Mouse (Mus musculus) hindbrain, embryonic 13.5 days (tissue): Measurements from ENCODE around the gene Rpl23a. TPM values are rescaled to one million over a fixed set of nuclear protein-coding genes. Genes with fewer than 3 reads are reported as not detected.
"Not testable (repeated sequence)": the region's sequence is repeated elsewhere in the genome, so short reads cannot be mapped to it uniquely, and the experiment has no call there.

Experiments used
- ATAC-seq: fragments of 200-750 bp; cut with Nextera tagmentation; 2 replicates; pipeline ENCODE4 v1.8.0; 2017; ENCODE audit warnings: moderate TSS enrichment; ENCODE audit not compliant: low FRiP score
- H3K27ac ChIP-seq: fragments of 300-500 bp; sonication (generic); 2 replicates; pipeline ENCODE4 v1.5.1; 2015; ENCODE audit warnings: inconsistent platforms, mild to moderate bottlenecking, moderate library complexity
- H3K27me3 ChIP-seq: fragments of 300-500 bp; sonication (generic); 2 replicates; pipeline ENCODE4 v1.6.1; 2015; ENCODE audit warnings: mild to moderate bottlenecking, inconsistent platforms
- H3K36me3 ChIP-seq: fragments of 300-500 bp; sonication (generic); 2 replicates; pipeline ENCODE4 v1.6.1; 2015; ENCODE audit warnings: mild to moderate bottlenecking, inconsistent platforms
- H3K4me1 ChIP-seq: fragments of 300-500 bp; sonication (generic); replicated peaks from 2 replicates; pipeline ENCODE4 v1.6.1; 2015; ENCODE audit warnings: inconsistent platforms
- H3K4me2 ChIP-seq: fragments of 300-500 bp; sonication (generic); 2 replicates; pipeline ENCODE4 v1.6.1; 2015; ENCODE audit warnings: inconsistent platforms, mild to moderate bottlenecking, moderate library complexity
- H3K4me3 ChIP-seq: fragments of 300-500 bp; sonication (generic); 2 replicates; pipeline ENCODE4 v1.5.1; 2015; ENCODE audit warnings: mild to moderate bottlenecking, inconsistent platforms
- H3K9ac ChIP-seq: fragments of 300-500 bp; sonication (generic); 2 replicates; pipeline ENCODE4 v1.6.1; 2015; ENCODE audit warnings: mild to moderate bottlenecking, inconsistent platforms
- H3K9me3 ChIP-seq: fragments of 300-500 bp; sonication (generic); 2 replicates; pipeline ENCODE4 v1.6.1; 2016; ENCODE audit warnings: inconsistent platforms
- WGBS: fragments of 180-500 bp; shearing (Covaris S2); methylation state at CpG from one replicate; pipeline ENCODE4 v1.1.7; 2015; 5-methylcytosine and 5-hydroxymethylcytosine counted together
- polyA plus RNA-seq: library from polyadenylated mRNA; unstranded; fragments of >200 nt; fragmentation: Nextera tagmentation; extraction: Ambion mirVana; gene quantifications from 2 replicates; pipeline ENCODE4 v1.2.1, GENCODE M21; 2015

Rpl23a gene
- polyA plus RNA-seq, 1 experiment from 2014 or later, result 965 TPM

GRCm38 (mm10) chr11:78153778-78154177 is 29.6 kb downstream of the Rpl23a start:
- peaks cover 75% of the 10 kb centered on the region for H3K36me3 ChIP-seq

GRCm38 (mm10) chr11:78152299-78153231 is 30.8 kb downstream of the Rpl23a start:
- peak; percentile 83 for ATAC-seq
- H3K9ac ChIP-seq, result peak overlapping the region; percentile 55
- no peaks in the 10 kb centered on the region for H3K27me3 ChIP-seq
- no peak overlapping the region for H3K4me3 ChIP-seq
- no peaks in the 10 kb centered on the region for H3K9me3 ChIP-seq
- H3K4me2 ChIP-seq, result no peak overlapping the region
- peaks cover 39% of the 10 kb centered on the region for H3K4me1 ChIP-seq
- H3K36me3 ChIP-seq, result peaks cover 67% of the 10 kb centered on the region
- peak overlapping the region; percentile 89 for H3K27ac ChIP-seq
- 44% methylated on average over 9 of the region's 9 CpGs for WGBS

More at GRCm38 (mm10) chr11:78153778-78154177, 29.6 kb downstream of the Rpl23a start:
- no peaks in the 10 kb centered on the region for H3K27me3 ChIP-seq
- H3K9ac ChIP-seq, result peak overlapping the region; percentile 35; the same call in 1 of the 2 replicates
- peak overlapping the region; percentile 89 for H3K27ac ChIP-seq
- H3K4me3 ChIP-seq, result no peak overlapping the region
- 75% methylated on average over 13 of the region's 13 CpGs for WGBS
- peaks cover 50% of the 10 kb centered on the region for H3K4me1 ChIP-seq
- no peaks in the 10 kb centered on the region for H3K9me3 ChIP-seq
- peak; percentile 18; the same call in 1 of the 2 replicates for ATAC-seq
- no peak overlapping the region for H3K4me2 ChIP-seq

GRCm38 (mm10) chr11:78151161-78151560 is 32.2 kb downstream of the Rpl23a start:
- Histone ChIP-seq H3K4me3 (no peak overlapping the region), H3K27me3 (no peaks in the 10 kb centered on the region), H3K4me2 (no peak overlapping the region), H3K4me1 (peaks cover 32% of the 10 kb centered on the region), H3K27ac (no peak overlapping the region), H3K9ac (no peak overlapping the region), H3K36me3 (peaks cover 68% of the 10 kb centered on the region), H3K9me3 (no peaks in the 10 kb centered on the region)
- WGBS, result 36% methylated on average over 1 of the region's 1 CpGs
- no peak for ATAC-seq

- Histone ChIP-seq H3K4me1 (peaks cover 7% of the 10 kb centered on the region), H3K9ac (no peak overlapping the region), H3K4me2 (no peak overlapping the region), H3K27ac (no peak overlapping the region), H3K36me3 (peaks cover 76% of the 10 kb centered on the region), H3K4me3 (no peak overlapping the region), H3K27me3 (no peaks in the 10 kb centered on the region), H3K9me3 (no peaks in the 10 kb centered on the region)
- ATAC-seq, result no peak
- 95% methylated on average over 6 of the region's 6 CpGs for WGBS
Measured at GRCm38 (mm10) chr11:78146707-78147543, 36.5 kb downstream of the Rpl23a start.

GRCm38 (mm10) chr11:78146168-78146567 is 37.2 kb downstream of the Rpl23a start:
- no peak for ATAC-seq
- no peak overlapping the region for H3K4me2 ChIP-seq
- no peak overlapping the region for H3K9ac ChIP-seq
- H3K36me3 ChIP-seq, result peaks cover 73% of the 10 kb centered on the region
- no peaks in the 10 kb centered on the region for H3K9me3 ChIP-seq
- no peak overlapping the region for H3K4me3 ChIP-seq
- WGBS, result 89% methylated on average over 5 of the region's 5 CpGs
- H3K27ac ChIP-seq, result no peak overlapping the region
- 0 out of 2 replicates have a peak, but pooled peaks cover 5% of the 10 kb centered on the region for H3K4me1 ChIP-seq
- no peaks in the 10 kb centered on the region for H3K27me3 ChIP-seq

- H3K27ac ChIP-seq, result peak overlapping the region; percentile 52; the same call in 1 of the 2 replicates
- WGBS, result 74% methylated on average over 2 of the region's 2 CpGs
- no peak overlapping the region for H3K4me3 ChIP-seq
- no peaks in the 10 kb centered on the region for H3K27me3 ChIP-seq
- H3K9ac ChIP-seq, result no peak overlapping the region
- no peaks in the 10 kb centered on the region for H3K9me3 ChIP-seq
- 0 out of 2 replicates have a peak, but pooled peaks cover 8% of the 10 kb centered on the region for H3K4me1 ChIP-seq
- H3K4me2 ChIP-seq, result no peak overlapping the region
- peaks cover 52% of the 10 kb centered on the region for H3K36me3 ChIP-seq
- ATAC-seq, result no peak
Measured at GRCm38 (mm10) chr11:78143520-78143919, 39.9 kb downstream of the Rpl23a start.

GRCm38 (mm10) chr11:78140665-78141064 is 42.7 kb downstream of the Rpl23a start:
- H3K9me3 ChIP-seq, result no peaks in the 10 kb centered on the region
- H3K9ac ChIP-seq, result no peak overlapping the region
- 89% methylated on average over 5 of the region's 5 CpGs for WGBS
- no peak overlapping the region for H3K4me2 ChIP-seq
- H3K4me1 ChIP-seq, result peaks cover 11% of the 10 kb centered on the region; the same call in 1 of the 2 replicates
- H3K27me3 ChIP-seq, result no peaks in the 10 kb centered on the region
- H3K27ac ChIP-seq, result no peak overlapping the region
- H3K4me3 ChIP-seq, result no peak overlapping the region
- no peak for ATAC-seq
- H3K36me3 ChIP-seq, result peaks cover 28% of the 10 kb centered on the region

GRCm38 (mm10) chr11:78138023-78138422 is 45.4 kb downstream of the Rpl23a start:
- H3K36me3 ChIP-seq, result peaks cover 2% of the 10 kb centered on the region
- no peak overlapping the region for H3K4me3 ChIP-seq
- no peaks in the 10 kb centered on the region for H3K27me3 ChIP-seq
- no peak overlapping the region for H3K9ac ChIP-seq
- peaks cover 11% of the 10 kb centered on the region; the same call in 1 of the 2 replicates for H3K4me1 ChIP-seq
- H3K27ac ChIP-seq, result no peak overlapping the region
- 86% methylated on average over 3 of the region's 3 CpGs for WGBS
- no peaks in the 10 kb centered on the region for H3K9me3 ChIP-seq
- H3K4me2 ChIP-seq, result no peak overlapping the region
- ATAC-seq, result no peak

GRCm38 (mm10) chr11:78137584-78137983 is 45.8 kb downstream of the Rpl23a start:
- Histone ChIP-seq H3K9ac (no peak overlapping the region), H3K27me3 (no peaks in the 10 kb centered on the region), H3K4me2 (no peak overlapping the region), H3K4me1 (peaks cover 11% of the 10 kb centered on the region; the same call in 1 of the 2 replicates), H3K27ac (no peak overlapping the region), H3K4me3 (no peak overlapping the region), H3K9me3 (no peaks in the 10 kb centered on the region), H3K36me3 (no peaks in the 10 kb centered on the region)
- 76% methylated on average over 4 of the region's 4 CpGs for WGBS
- no peak for ATAC-seq

- Histone ChIP-seq H3K4me1 (peaks cover 6% of the 10 kb centered on the region; the same call in 1 of the 2 replicates), H3K27ac (no peak overlapping the region), H3K27me3 (no peaks in the 10 kb centered on the region), H3K4me2 (no peak overlapping the region), H3K36me3 (no peaks in the 10 kb centered on the region), H3K9ac (no peak overlapping the region), H3K4me3 (no peak overlapping the region), H3K9me3 (no peaks in the 10 kb centered on the region)
- no peak for ATAC-seq
- WGBS, result 88% methylated on average over 1 of the region's 1 CpGs
Measured at GRCm38 (mm10) chr11:78136132-78136531, 47.3 kb downstream of the Rpl23a start.

GRCm38 (mm10) chr11:78135314-78135713 is 48.1 kb downstream of the Rpl23a start:
- H3K27me3 ChIP-seq, H3K4me3 ChIP-seq, H3K27ac ChIP-seq, H3K9ac ChIP-seq, H3K36me3 ChIP-seq, H3K4me1 ChIP-seq, H3K4me2 ChIP-seq, ATAC-seq, H3K9me3 ChIP-seq: not testable (repeated sequence)
- 93% methylated on average over 7 of the region's 7 CpGs for WGBS

GRCm38 (mm10) chr11:78134344-78134743 is 49.0 kb downstream of the Rpl23a start:
- no peak overlapping the region for H3K27ac ChIP-seq
- no peak overlapping the region for H3K4me3 ChIP-seq
- no peak overlapping the region for H3K4me2 ChIP-seq
- peaks cover 8% of the 10 kb centered on the region; the same call in 1 of the 2 replicates for H3K4me1 ChIP-seq
- H3K9ac ChIP-seq, result no peak overlapping the region
- no peak for ATAC-seq
- WGBS, result 87% methylated on average over 3 of the region's 3 CpGs
- no peaks in the 10 kb centered on the region for H3K9me3 ChIP-seq
- no peaks in the 10 kb centered on the region for H3K27me3 ChIP-seq
- no peaks in the 10 kb centered on the region for H3K36me3 ChIP-seq
